Mouse (Mus musculus) kidney, postnatal 10 days (tissue): ENCODE data around the gene Eaf1.
"Not testable (repeated sequence)": the region's sequence is repeated elsewhere in the genome, so short reads cannot be mapped to it uniquely, and the experiment has no call there.

Experiments used
- DNase-seq: peaks from one replicate; pipeline ENCODE4 v3.0.0; 2021; ENCODE audit warnings: mixed read lengths

Eaf1 gene

DNA sequence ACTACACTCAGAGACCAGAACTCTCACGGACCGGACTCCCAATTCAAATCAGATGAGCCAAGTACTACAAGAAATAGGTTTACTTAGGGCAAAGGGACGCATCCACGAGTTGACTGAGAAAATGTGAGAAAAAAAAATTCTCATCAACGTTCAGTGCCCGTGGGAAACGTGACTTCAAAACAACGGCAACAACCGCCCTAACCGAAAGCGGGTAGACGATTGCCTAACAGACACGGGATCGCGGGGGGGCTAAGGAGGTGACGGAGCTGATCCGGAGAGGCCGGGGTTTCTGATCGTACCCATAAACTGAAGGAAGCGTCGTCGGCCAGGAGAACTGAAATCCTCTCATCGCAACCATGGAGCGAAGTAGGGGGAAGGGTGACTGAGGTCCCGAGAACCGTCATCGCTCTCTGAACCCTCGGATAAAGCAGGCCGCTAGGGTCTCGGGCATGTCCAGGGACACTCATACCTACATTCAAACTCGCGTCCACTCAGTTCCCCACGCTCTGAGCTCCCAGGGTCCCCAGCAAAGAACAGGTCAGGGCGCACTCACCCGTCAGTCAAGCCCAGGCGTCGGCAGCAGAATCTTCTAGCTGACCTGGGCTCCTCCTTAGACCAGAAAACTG, at the start of gene Eaf1:
Eaf1 (plus strand) TSS at position 51 of the 626 bp plus-strand sequence.
- DNase-seq, result peak; percentile 59

DNA sequence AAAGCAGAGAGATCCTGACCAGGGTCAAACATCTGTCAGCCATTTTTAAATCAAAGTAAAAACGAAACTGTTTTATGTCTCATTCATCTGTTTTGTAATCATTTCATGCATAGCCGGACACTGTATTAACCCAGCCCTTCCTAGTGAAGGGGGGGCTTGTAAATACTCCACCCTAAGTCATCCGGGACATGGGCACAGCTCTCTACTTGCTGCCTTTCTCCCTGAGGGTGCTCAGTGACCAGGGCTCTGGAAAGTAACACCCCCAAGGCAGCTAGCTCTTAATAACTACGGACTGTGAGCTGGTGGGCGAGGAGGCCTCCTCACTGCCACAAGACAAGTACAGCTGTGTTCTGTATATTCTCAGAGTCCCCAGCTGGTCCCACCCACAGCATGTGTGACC, 45.2 kb upstream of the Eaf1 start:
- no peak for DNase-seq

DNA sequence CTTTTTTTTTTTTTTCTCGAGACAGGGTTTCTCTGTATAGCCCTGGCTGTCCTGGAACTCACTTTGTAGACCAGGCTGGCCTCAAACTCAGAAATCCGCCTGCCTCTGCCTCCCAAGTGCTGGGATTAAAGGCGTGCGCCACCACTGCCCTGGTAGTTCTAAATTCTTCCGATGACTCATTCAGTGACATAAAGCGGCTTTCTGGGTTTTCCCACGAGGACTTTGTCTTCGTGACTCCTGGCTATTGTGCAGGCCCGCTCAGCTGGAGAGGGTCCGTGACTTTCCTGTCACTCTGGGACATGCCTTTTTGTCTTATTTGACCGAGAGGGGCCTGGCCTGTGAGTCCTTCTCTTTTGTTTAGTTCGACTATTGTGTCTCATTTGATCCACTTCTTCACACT, 40.3 kb upstream of the Eaf1 start:
- DNase-seq, result not testable (repeated sequence)

DNA sequence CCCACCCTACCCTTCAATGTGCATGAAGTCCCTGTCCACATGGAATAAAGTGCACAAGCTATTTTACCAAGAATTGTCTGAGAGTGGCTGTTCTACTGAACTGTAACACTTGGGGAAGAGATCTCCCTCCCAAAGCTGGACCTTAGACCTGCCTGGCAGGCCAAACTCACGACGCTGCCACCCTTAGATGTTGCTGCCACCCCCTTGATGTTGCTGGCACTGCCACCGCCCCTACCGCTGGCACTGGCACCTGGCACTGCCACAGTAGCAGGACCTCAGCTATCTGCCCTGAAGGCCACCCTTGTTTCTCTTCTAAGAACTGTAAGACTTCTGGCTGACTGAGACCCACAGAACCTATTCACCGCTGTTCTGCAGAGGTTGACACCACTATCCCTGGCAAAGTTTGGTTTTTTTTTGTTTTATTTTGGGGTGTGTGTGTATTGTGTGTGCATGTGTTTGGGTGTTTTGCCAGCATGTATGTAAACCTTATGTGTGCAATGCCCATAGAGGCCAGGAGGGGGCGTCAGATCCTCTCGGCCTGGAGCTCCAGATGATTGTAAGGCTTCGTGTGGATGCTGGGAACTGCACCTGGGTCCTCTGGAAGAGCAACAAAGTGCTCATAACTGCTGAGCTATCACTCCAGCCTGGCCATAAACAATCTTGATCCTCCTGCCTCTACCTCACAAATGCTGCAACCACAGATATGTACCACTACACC, 39.2 kb upstream of the Eaf1 start:
- no peak for DNase-seq

DNA sequence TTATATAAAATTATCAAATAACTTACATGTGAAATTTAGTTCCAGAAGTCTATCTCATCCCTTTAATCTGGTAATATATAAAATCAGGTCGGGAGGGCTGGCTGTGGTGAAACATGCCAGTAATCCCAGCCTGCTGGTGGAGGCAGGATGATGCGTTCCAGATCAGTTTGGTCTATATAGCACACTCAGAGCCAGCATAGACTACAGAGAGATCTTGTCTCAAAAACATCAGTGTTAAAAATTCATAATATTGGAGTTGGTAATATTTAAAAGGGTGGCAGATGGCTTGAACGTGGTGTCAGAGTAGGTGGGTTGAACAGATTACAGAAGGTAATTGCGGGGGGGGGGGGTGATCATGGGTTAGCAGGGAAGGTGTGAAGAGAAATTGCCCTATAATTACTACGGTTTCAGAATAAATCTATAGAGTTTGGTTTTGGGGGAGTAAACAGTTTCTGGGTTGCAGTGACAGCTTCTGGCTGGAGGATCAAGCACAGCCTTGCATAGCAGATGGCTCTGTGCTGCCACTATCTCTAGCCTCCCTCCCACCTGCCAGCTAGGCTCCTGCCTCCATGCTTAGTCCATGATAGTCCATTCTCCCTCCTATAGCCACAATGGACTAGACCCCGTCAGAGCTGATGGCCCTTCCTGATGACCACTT, 38.0 kb upstream of the Eaf1 start:
- no peak for DNase-seq

DNA sequence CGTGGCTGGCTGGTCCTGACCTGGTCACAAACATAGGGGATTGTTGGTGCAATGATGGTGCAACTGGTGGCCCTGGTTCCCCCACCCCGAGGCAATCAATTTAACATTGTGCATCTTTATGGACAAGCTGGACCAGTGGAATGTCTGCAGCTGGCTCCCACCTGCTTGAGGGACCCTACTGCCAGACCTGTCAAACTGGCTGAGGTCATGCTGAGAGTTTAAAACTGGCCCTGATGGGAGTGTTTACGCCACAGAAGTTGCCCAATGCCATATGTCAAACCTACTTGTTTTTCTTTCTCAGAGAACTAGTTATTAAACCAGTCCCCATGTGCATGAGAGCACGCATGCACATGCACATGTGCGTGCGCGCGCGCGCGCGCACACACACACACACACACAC, 36.2 kb upstream of the Eaf1 start:
- no peak for DNase-seq

DNA sequence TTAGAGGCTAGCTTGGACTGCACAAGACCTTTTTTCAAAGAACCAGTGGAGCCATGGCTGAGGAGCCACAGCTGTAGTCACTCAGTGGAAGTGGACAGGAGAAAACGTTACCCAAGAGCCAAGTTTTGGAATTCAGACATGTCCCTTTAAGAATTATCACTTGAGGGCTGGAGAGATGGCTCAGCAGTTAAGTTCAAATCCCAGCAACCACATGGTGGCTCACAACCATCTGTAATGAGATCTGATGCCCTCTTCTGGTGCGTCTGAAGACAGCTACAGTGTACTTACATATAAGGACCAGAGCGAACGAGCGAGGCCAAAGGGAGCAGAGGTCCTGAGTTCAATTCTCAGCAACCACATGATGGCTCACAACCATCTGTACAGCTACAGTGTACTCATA, 32.0 kb upstream of the Eaf1 start:
- DNase-seq, result peak; percentile 48

DNA sequence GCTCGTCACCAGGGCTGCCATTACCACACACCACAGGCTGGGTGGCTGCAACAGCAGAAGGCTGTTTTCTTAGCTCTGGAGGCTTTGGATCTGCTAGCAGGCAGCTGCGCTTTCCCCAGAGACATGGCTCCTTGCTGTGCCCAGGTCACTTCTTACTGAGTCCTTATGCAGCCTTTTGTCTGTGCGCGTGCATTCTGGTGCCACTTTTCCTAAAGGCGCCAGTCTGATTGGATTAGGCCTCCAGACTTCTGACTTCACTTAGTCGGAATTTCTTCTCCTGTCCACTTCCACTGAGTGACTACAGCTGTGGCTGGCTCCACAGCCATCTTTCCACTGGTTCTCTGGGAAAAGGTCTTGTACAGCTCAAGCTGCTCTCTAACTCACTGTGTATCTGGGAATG, 31.3 kb upstream of the Eaf1 start:
- peak; percentile 57 for DNase-seq

DNA sequence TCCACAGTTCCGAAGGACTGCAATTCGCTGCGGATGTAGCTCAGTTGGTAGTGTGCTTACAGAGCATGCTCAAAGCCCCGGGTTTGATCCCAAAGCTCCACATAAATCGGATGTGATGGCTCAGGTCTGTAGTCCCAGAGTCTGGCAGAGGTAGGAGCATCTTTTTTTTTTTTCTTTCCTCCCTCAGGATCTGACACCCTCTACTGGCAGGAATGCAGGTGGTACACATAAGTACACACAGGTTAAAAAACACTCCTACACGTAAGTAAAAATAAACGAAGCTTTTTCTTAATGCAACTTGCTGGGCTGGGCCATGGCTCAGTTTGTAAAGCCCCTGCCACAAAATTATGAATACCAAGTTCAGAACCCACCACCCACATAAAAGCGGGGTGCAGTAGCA, 30.0 kb upstream of the Eaf1 start:
- peak; percentile 68 for DNase-seq

DNA sequence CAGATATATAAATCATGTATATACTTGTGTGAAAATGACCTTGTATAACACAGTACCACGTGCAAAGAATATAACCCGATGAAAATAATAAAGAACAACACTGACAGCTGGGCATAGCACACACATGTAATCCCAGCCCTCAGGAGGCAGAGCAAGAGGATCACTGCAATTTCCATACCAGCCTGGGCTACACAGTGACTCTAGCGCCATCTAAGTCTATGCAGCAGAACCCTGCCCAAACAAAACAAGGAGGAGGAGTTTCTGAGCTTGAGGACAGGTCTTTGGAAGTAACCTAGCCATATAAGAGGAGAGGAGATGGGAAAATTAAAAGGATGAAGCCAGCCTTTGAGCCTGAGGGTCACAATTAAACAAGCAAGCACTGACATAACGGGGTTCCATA, 24.5 kb upstream of the Eaf1 start:
- no peak for DNase-seq

DNA sequence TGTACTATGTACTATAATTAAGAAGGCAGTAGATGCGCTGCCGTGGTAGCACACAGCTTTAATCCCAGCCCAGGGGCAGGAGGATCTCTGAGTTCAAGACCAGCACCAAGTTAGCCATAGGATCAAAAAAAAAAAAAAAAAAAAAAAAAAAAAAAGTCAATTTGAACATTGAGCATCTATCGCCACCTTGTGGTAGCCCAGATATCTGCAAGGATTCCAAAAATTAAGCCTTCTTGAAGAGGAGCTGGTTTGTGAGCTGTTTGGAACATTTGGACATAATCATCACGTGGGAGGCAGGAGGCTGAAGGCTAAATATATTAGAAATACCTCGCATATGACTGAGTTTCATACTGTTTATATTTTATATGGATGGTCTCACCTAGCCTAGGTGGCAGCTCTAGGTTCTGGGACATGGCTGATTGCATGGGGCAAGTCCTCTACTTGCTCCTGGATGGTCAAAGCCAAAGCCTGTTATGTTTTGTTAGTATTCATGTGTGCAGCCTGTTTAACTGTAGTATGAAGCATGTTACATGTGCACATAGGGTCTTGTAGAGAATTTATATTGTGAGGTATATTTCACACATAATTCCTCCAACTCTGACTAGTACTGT, 21.6 kb upstream of the Eaf1 start:
- DNase-seq, result peak; percentile 83

DNA sequence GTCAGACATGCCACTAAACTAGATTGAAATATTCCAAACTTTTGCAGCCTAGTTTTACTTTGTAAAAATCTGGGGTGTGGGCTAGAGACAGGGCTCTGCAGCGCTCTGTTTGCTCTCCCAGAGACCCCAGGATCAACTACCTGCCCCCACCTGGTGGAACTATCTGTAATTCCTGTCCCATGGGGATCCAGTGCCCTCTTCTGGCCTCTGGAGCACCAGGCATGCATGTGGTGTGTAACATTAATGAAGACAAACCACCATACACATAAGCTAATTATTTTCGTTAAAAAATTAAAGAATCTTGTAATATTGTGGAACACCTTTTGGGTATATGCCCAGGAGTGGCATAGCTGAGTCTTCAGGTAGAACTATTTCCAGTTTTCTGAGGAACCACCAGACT, 20.9 kb upstream of the Eaf1 start:
- DNase-seq, result no peak

DNA sequence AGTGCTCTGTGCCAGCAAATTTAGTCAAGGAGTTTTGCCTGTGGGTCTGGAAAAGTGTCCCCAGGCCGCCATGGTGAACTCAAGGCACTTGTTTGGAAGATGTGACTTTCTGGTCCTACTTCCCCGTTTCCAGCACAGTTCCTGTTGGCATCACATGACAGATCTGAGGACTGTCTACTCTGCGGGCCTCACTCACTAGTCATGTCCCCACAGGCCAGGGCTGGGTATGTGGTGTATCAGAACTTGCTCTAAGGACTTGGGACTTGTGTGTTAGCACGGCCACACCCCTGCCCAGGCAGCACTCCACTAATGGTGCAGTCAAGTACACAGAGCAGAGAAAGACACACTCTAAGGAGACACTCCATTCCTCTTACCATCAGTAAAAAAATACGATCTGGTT, 11.8 kb upstream of the Eaf1 start:
- no peak for DNase-seq

DNA sequence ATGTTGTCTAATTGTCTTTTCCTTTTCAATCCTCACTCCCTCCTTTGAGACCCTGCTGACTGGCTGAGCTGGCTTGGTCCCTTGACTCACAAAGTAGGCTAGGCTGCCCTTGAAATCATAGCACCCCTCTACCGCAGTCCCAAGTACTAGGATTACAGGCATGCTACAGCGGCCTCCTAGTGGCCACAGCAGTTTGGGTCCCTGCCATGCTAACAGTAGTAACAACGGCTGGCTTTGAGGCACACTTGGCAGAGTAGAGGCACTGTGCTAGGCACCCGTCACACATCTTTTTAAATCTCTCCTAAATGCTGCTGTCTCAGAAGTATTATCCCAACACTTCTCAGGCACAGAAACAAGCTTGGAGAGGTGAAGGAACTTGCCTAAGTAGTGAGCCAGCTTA, 7.7 kb upstream of the Eaf1 start:
- no peak for DNase-seq

DNA sequence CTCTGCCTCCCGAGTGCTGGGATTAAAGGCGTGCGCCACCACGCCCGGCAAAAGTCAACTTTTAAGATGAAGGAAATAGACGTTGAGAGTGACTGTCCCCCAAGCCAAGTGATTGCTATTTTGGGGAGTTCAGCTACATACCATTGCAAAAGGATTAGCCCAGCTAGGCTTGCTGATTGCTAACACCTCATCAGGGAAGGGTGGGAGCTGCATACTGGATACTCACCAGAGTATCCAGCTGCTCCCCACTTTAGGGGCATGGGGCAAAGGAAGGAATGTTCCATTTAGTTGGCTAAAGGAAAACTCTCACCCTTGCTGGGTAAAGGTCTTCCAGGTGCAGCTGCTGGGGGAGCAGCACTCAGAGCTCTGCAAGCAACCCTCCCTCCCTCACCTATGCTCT, 6.1 kb upstream of the Eaf1 start:
- DNase-seq, result no peak

DNA sequence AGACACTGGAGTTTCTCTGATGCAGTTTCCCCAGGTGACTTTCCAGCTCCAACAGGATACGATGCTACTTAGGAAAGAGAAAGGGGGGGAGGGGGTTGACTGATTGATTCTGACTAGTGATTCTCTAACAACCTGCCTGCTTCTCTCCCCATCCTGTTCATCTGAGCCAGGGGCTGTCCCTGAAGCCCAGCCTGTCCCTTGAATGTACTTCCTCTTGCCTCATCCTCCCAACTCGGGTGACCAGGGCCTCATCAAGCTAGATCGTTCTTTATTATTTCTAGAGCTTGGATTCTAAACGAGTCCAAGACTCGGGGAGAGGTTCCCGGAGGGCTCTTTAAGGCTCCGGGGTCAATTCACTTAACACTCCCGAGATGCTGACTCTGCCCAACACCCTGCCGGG, 298 bp upstream of the Eaf1 start:
- DNase-seq, result no peak

DNA sequence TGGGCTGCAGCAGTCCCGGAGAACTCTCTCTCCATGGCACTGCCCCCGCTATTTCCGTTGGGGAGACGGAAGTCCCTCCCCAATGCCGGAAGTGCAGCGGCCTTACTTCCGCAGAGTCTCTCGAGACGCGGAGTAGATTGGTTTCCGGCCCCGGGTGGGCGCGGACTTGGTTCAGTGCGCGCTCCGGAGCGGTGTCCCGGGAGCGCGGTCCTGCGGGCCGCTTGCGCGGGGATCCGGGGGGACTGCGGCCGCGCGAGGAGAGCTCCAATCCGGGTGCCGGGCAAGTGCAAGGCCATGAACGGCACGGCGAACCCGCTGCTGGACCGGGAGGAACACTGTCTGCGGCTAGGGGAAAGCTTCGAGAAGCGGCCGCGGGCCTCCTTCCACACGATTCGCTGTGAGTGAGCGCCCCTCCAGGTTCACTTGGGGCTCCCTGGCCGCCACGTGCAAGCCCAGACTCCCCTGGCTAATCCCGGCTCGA, 816 bp downstream of the Eaf1 start, which contains the start of gene Mettl6:
Mettl6 (minus strand) TSS at position 66 of the 481 bp plus-strand sequence.
- peak; percentile 94 for DNase-seq

DNA sequence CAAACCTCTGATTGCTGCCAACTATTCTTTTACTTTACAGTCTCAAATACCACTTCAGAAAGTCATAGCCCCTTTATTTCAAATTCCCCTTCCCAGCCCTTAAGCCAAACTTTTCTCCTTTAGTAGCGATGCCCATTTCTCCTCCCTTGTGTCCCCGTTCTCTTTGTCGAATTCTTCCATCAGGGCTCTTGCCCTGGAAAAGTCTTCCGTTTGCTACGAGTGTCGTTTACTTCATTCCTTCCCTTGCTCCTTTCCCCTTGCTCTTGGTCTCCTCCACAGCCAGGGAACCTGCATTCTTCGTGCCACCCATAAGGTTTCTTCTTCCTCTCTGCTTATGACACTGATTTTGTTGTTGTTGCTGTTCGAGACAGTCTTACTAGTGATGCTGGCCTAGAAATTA, 1.3 kb downstream of the Eaf1 start:
- no peak for DNase-seq

DNA sequence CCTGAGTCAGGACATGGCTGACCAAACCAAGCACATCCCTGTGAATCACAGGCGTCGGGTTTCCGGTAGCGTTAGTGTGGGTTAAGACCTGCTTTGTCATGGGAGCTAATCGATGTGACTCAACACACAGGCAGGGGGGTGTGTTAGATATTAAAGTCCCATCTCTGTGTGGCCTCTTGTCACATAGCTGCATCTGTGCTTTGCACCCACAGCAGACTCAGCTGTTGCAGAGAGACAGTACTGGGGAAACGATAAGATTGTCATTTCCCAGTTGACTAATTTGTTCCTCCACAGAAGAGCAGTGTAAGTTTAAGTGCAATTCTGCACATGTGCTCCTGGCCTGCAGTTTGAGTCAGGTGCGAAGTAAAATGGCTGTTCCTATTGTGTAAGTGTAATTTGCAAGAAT, 2.0 kb downstream of the Eaf1 start:
- no peak for DNase-seq

DNA sequence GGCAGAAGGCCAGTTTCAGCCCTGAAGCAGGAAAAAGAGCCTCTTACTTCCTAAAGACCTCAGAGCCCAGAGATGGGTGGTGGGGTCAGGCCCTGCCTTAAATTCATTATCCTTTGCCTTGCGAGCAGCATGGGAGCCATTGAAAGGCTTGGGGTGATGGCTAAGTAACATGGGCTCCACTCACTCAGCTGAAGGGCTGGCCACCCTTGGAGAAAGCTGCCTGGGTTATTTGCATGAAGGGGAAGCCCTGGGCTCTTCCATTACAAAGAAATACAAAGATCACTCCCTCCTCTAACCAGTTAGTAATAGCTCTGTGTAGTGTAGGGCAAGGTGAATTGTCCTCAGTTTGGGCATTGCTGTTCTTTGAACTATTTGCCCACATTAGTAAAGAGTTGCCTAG, 5.3 kb downstream of the Eaf1 start:
- DNase-seq, result no peak

DNA sequence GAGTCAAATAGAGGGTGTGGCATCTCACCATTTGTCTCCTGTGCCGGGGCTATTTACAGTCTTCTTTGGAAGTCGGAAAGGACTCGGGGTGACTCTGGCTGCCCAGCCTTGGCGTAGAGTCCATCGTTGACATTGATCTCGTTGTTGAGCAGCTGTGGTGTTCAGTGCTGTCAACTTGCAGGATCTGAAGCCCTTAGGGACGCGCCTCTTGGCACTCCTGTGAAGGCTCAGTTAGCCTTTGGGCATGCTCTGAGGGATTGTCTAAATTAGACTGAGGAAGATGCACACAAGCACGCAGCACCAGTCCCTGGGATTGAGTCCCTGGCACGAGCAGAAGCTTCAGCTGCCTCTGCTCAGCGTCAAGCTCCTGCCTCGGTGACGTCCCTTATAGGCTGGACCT, 9.2 kb downstream of the Eaf1 start:
- no peak for DNase-seq

DNA sequence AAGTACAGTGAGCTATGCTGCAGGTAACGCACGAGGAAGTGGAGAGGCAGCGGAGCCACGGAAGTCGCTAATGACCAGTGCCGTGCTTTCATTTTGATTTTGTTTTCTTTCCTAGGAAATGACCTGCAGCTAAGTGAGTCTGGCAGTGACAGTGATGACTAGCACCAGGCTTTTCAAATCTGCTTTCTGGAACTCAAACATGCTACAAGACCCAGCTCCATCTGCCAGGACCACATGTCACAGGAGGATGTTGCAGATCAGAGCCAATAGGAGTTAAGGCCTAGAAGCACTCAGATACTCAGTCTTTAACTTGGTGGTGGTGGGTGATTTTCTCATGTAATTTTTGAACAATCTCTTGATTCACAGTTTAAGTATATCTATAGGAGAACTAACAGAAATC, 12.3 kb downstream of the Eaf1 start:
- no peak for DNase-seq

DNA sequence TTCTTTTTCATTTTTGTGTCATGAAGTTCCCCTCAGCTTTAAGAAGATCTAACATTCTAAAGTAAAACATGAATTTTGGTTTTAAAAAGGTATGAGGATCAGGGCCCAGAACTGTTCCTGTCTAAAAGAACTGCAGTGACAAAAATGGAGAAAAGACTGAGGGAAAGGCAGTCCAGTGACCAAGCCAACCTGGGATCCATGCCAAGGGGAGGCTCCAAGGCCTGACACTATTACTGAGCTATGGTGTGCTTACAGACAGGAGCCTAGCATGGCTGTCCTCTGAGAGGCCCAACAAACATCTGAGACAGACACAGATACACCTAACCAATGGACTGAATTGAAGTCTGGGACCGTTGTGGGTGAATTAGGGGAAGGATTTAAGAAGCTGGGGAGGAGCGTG, 15.7 kb downstream of the Eaf1 start:
- peak; percentile 45 for DNase-seq

DNA sequence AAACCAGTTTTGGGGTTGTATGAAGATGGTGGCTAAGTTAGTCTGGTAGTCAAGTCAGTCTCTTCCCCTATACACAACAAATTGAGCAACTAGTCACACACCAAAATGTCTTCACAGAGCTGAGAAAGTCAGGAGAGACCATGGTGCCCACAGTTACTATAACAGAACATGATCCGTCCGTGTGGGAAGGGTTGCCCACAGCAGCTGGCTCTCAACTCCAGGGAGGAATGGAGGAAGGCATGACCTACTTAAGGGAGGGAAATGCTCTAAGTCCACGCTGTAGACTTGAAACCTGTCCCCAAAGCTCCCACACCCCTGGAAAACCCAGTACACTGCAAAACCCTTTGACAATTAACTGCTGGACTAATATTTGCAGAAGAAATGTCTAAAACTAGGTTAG, 16.1 kb downstream of the Eaf1 start:
- DNase-seq, result no peak
